Mouse (Mus musculus) limb, embryonic 12.5 days (tissue): ENCODE results near the gene Rabggta. TPM values are rescaled to one million over a fixed set of nuclear protein-coding genes. Genes with fewer than 3 reads are reported as not detected.
A peak's percentile ranks its signal among the peaks of the same experiment; 100 is the strongest.

Experiments
- ATAC-seq: fragments of 200-750 bp; cut with Nextera tagmentation; 2 replicates; pipeline ENCODE4 v1.8.0; 2017; ENCODE audit warnings: low read depth, moderate TSS enrichment; ENCODE audit not compliant: insufficient number of reproducible peaks, insufficient read depth, low FRiP score, low TSS enrichment
- H3K27ac ChIP-seq: fragments of 300-500 bp; sonication (generic); 2 replicates; pipeline ENCODE4 v1.5.1; 2016; ENCODE audit warnings: mild to moderate bottlenecking, moderate library complexity
- H3K27me3 ChIP-seq: fragments of 300-500 bp; sonication (generic); 2 replicates; pipeline ENCODE4 v1.6.1; 2016; ENCODE audit warnings: mild to moderate bottlenecking, moderate library complexity
- H3K36me3 ChIP-seq: fragments of 300-500 bp; sonication (generic); 2 replicates; pipeline ENCODE4 v1.6.1; 2016; ENCODE audit warnings: mild to moderate bottlenecking, moderate library complexity
- H3K4me1 ChIP-seq: fragments of 300-500 bp; sonication (generic); replicated peaks from 2 replicates; pipeline ENCODE4 v1.6.1; 2016
- H3K4me2 ChIP-seq: fragments of 300-500 bp; sonication (generic); 2 replicates; pipeline ENCODE4 v1.6.1; 2016; ENCODE audit warnings: mild to moderate bottlenecking, moderate library complexity
- H3K4me3 ChIP-seq: fragments of 300-500 bp; sonication (generic); replicated peaks from 2 replicates; pipeline ENCODE4 v1.5.1; 2016; ENCODE audit warnings: mild to moderate bottlenecking
- H3K9ac ChIP-seq: fragments of 300-500 bp; sonication (generic); replicated peaks from 2 replicates; pipeline ENCODE4 v1.6.1; 2016; ENCODE audit warnings: mild to moderate bottlenecking, moderate library complexity
- H3K9me3 ChIP-seq: fragments of 300-500 bp; sonication (generic); 2 replicates; pipeline ENCODE4 v1.6.1; 2016; ENCODE audit warnings: mild to moderate bottlenecking, moderate library complexity
- WGBS: fragments of 180-500 bp; shearing (Covaris S2); methylation state at CpG from one replicate; pipeline ENCODE4 v1.1.7; 2016; 5-methylcytosine and 5-hydroxymethylcytosine counted together
- polyA plus RNA-seq: library from polyadenylated mRNA; unstranded; fragments of >200 nt; fragmentation: Nextera tagmentation; extraction: Ambion mirVana; gene quantifications from 2 replicates; pipeline ENCODE4 v1.2.1, GENCODE M21; 2016

The Rabggta gene
- polyA plus RNA-seq, 1 experiment from 2014 or later = 29.0 TPM

GRCm38 (mm10) chr14:55730116-55730515 lies 8.1 kb upstream of the Rabggta start:
- Histone ChIP-seq H3K27me3 (no peaks in the 10 kb centered on the region; the same call in 1 of the 2 replicates), H3K4me1 (no peaks in the 10 kb centered on the region), H3K4me2 (no peak overlapping the region), H3K4me3 (no peak overlapping the region), H3K36me3 (no peaks in the 10 kb centered on the region), H3K9me3 (no peaks in the 10 kb centered on the region), H3K9ac (no peak overlapping the region), H3K27ac (no peak overlapping the region)
- ATAC-seq = no peak
- WGBS = 83% methylated on average over 7 of the region's 7 CpGs

DNA sequence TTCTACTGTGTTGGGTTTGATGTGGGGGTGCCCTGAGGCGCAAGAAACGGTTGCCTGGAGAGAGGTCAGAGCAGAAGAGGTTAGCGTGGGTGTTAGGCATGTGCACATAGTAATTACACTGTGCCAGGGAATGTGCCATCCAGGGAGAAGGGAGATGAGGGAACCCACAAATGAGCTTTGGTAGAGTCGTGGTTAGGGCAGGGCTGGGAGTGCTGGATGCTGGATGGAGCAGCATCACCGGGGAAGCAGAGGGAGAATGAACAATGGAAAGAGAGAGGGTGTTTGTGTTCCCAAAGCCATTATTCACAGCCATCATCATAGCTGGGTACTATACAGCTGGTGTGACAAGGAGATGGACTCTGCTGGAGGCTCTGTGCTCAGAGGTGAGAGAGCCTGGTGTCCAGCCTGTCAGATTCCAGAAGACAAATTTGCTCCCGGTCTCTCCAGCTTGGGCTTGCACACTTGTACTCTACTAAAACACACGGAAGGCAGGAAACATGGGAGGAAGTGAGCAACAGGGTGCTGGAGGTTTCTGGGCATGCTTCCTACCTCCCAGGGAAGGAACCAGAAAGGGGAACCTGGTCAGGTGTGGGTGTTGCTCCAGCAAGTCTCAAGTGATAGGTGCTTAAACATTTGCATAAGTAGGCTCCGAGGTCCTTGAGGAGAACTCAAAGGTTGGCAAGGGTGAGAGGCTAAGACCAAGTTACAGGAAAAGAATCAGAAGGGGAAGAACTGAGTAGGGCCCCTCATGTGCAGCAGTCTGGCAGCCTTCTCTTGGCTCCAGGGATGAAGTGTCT lies 6.0 kb upstream of the Rabggta start:
- 74% methylated on average over 8 of the region's 8 CpGs for whole genome bisulfite sequencing
- no peak for ATAC-seq

DNA sequence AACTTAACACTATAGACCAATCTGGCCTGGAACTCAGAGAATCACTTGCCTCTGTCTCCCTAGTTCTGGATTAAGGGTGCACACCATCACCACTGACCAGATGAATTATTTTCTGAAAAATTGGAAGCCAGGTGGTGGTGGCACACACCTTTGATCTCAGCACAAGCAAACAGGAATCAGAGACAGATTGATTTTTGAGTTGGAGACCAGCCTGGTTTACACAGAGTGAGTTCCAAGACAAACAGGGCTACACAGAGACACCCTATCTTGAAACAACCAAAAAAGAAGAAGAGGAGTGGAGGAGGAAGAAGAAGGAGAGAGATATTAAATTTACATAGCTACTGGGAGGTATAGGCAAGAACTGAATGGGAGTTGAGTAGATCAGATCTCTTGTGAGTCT lies 4.2 kb upstream of the Rabggta start:
- no peaks in the 10 kb centered on the region for H3K36me3 ChIP-seq
- no peak for ATAC-seq
- no peak overlapping the region for H3K9ac ChIP-seq
- H3K4me2 ChIP-seq = no peak overlapping the region
- no peak overlapping the region for H3K4me3 ChIP-seq
- H3K4me1 ChIP-seq = peaks cover 3% of the 10 kb centered on the region
- H3K27me3 ChIP-seq = no peaks in the 10 kb centered on the region
- H3K27ac ChIP-seq = no peak overlapping the region
- no peaks in the 10 kb centered on the region for H3K9me3 ChIP-seq

More for the DNA sequence above, 6.0 kb upstream of the Rabggta start:
- H3K27ac ChIP-seq = no peak overlapping the region
- H3K4me3 ChIP-seq = no peak overlapping the region
- no peaks in the 10 kb centered on the region for H3K36me3 ChIP-seq
- no peaks in the 10 kb centered on the region for H3K9me3 ChIP-seq
- H3K27me3 ChIP-seq = no peaks in the 10 kb centered on the region
- no peak overlapping the region for H3K9ac ChIP-seq
- no peak overlapping the region for H3K4me2 ChIP-seq
- H3K4me1 ChIP-seq = no peaks in the 10 kb centered on the region

DNA sequence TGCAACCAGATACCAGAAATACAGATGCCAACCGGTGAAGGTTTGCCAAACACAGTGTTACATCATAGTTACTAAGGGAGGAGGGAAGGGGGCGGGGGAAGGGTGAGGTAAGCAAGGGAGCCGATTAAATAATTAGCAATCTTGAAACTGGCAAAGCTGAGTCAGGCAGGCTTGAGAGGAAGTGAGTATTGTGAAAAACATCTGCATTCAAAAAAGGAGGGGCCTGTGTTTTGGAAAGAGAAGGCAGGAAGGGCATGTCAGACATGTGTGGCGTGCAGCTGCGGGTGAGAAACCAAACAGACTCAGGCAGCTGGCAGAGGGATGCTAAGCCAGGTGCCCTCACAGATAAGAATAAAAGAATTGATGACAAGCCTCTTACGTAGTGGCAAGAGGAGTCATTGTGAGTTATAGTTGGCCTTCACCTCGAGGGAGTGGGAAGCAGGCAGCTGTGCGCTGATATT lies 2.4 kb upstream of the Rabggta start:
- no peak for ATAC-seq
- H3K4me2 ChIP-seq = no peak overlapping the region
- no peaks in the 10 kb centered on the region for H3K9me3 ChIP-seq
- H3K9ac ChIP-seq = no peak overlapping the region
- no peak overlapping the region for H3K27ac ChIP-seq
- 70% methylated on average over 8 of the region's 8 CpGs for WGBS
- H3K4me3 ChIP-seq = no peak overlapping the region
- no peaks in the 10 kb centered on the region for H3K27me3 ChIP-seq
- peaks cover 9% of the 10 kb centered on the region for H3K4me1 ChIP-seq
- peaks cover 8% of the 10 kb centered on the region; the same call in 1 of the 2 replicates for H3K36me3 ChIP-seq

- no peaks in the 10 kb centered on the region for H3K9me3 ChIP-seq
- ATAC-seq = no peak
- peaks cover 9% of the 10 kb centered on the region for H3K4me1 ChIP-seq
- H3K36me3 ChIP-seq = peaks cover 13% of the 10 kb centered on the region
- H3K27me3 ChIP-seq = no peaks in the 10 kb centered on the region
- 92% methylated on average over 7 of the region's 7 CpGs for WGBS
- H3K27ac ChIP-seq = no peak overlapping the region
- H3K4me3 ChIP-seq = no peak overlapping the region
- no peak overlapping the region for H3K4me2 ChIP-seq
- H3K9ac ChIP-seq = no peak overlapping the region
These were observed 1.4 kb upstream of the Rabggta start for GRCm38 (mm10) chr14:55723433-55723832.

GRCm38 (mm10) chr14:55722438-55722945 lies 429 bp upstream of the Rabggta start:
- Histone ChIP-seq H3K9me3 (no peaks in the 10 kb centered on the region), H3K4me3 (peak overlapping the region; percentile 77), H3K36me3 (peaks cover 19% of the 10 kb centered on the region), H3K9ac (peak overlapping the region; percentile 70), H3K27ac (peak overlapping the region; percentile 78), H3K4me1 (peaks cover 9% of the 10 kb centered on the region), H3K4me2 (peak overlapping the region; percentile 67), H3K27me3 (no peaks in the 10 kb centered on the region)
- ATAC-seq = no peak
- WGBS = 54% methylated on average over 8 of the region's 8 CpGs

DNA sequence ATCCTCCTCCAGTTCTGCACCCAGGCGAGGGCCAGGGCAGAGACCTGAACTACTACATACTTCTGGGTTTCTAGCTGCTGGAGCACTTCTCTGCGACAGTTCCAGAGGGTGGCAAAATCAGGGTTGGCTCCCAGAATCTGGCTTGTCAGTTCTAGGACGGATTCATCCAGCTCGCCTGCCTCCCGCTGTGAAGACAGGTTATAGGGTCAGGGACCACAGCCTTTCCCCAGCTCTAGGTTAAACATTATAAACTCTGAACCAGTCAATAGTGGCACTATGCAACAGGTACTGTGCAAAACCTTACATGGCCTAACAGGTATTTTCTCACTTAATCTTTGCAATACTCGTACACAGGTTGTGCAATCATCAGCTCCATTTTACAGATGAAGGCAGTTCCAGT lies 987 bp downstream of the Rabggta start:
- H3K27me3 ChIP-seq = no peaks in the 10 kb centered on the region
- H3K36me3 ChIP-seq = peaks cover 34% of the 10 kb centered on the region
- WGBS = 78% methylated on average over 6 of the region's 6 CpGs
- no peak for ATAC-seq
- peak overlapping the region; percentile 77 for H3K4me3 ChIP-seq
- peak overlapping the region; percentile 70; the same call in 1 of the 2 replicates for H3K9ac ChIP-seq
- peaks cover 9% of the 10 kb centered on the region for H3K4me1 ChIP-seq
- H3K27ac ChIP-seq = no peak overlapping the region
- no peaks in the 10 kb centered on the region for H3K9me3 ChIP-seq
- H3K4me2 ChIP-seq = peak overlapping the region; percentile 67

DNA sequence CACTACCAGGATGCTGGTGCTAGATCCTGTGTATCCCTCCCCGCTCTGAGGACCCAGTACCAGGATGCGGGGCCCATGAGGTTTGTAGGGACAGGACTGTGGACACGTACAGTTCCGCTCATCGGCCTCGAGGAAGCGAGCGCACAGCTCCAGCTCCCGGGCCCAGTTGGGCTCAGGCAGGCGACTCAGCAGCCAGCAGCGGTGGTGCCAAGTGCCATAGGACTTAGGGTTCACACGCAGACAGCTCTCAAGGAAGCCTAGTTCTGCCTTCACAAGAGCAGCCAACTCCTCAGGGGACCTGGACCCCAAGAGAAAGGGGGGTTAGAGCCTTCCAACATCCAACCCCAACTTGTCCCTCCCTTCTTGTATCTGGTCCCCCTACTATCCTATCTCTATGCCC lies 1.4 kb downstream of the Rabggta start:
- Histone ChIP-seq H3K9ac (no peak overlapping the region), H3K9me3 (no peaks in the 10 kb centered on the region)
- 94% methylated on average over 12 of the region's 12 CpGs for WGBS

DNA sequence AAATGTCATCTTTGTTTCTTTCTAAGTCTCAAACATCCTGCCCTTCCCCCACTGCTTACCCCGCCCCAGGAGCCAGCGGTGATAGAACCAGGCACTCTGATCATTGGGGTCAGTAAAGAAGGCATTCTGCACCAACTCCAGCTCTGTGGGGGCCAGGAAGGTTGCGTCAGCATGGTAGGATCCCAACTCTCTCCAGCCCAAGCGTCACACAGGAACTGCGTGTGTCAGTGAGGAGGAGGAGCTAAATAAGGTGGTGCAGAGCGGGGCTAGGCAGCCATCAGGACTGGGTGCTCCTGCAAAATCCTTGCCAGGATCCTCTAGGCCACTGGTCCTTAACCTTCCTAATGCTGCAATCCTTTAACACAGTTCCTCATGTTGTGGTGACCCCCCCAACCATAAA lies 2.3 kb downstream of the Rabggta start:
- no peak for ATAC-seq
- no peak overlapping the region for H3K27ac ChIP-seq
- H3K4me3 ChIP-seq = no peak overlapping the region
- WGBS = 85% methylated on average over 6 of the region's 6 CpGs
- H3K9me3 ChIP-seq = no peaks in the 10 kb centered on the region
- no peak overlapping the region for H3K9ac ChIP-seq
- peaks cover 35% of the 10 kb centered on the region for H3K36me3 ChIP-seq
- H3K27me3 ChIP-seq = no peaks in the 10 kb centered on the region
- no peak overlapping the region for H3K4me2 ChIP-seq
- peaks cover 9% of the 10 kb centered on the region for H3K4me1 ChIP-seq

More for the DNA sequence above, 1.4 kb downstream of the Rabggta start:
- H3K27ac ChIP-seq = no peak overlapping the region
- peaks cover 35% of the 10 kb centered on the region for H3K36me3 ChIP-seq
- no peak overlapping the region for H3K4me3 ChIP-seq
- H3K4me1 ChIP-seq = peaks cover 9% of the 10 kb centered on the region
- no peaks in the 10 kb centered on the region for H3K27me3 ChIP-seq
- no peak for ATAC-seq
- H3K4me2 ChIP-seq = peak overlapping the region; percentile 67

DNA sequence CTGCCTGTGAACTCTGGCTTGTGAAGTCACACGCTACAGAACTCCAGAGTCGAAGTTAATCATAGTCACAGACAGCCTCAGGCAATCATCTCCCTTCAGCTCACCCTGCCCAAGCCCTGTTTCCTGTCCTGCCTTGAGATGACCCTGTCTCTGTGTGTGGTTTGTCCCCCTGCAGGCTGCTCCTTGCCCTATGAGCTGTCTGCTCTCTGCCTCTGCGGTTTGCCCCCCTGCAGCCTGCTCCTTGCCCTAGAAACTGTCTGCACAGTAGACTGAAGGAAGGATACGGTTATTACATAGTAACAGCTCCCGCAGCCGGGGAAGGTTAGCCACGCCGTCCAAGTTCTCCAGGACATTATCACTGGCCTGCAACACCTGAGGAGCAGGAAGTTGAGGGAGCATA lies 5.2 kb downstream of the Rabggta start:
- Histone ChIP-seq H3K27ac (no peak overlapping the region), H3K27me3 (peaks cover 21% of the 10 kb centered on the region), H3K4me1 (peaks cover 18% of the 10 kb centered on the region), H3K4me2 (no peak overlapping the region), H3K36me3 (peaks cover 35% of the 10 kb centered on the region), H3K4me3 (no peak overlapping the region), H3K9ac (no peak overlapping the region), H3K9me3 (no peaks in the 10 kb centered on the region)
- 76% methylated on average over 8 of the region's 8 CpGs for WGBS
- ATAC-seq = no peak

GRCm38 (mm10) chr14:55716271-55716670 lies 5.8 kb downstream of the Rabggta start:
- H3K27me3 ChIP-seq = peaks cover 28% of the 10 kb centered on the region
- H3K9ac ChIP-seq = no peak overlapping the region
- H3K4me2 ChIP-seq = no peak overlapping the region
- no peak for ATAC-seq
- H3K36me3 ChIP-seq = peaks cover 35% of the 10 kb centered on the region
- no peak overlapping the region for H3K27ac ChIP-seq
- no peaks in the 10 kb centered on the region for H3K9me3 ChIP-seq
- WGBS = 96% methylated on average over 6 of the region's 6 CpGs
- peaks cover 15% of the 10 kb centered on the region for H3K4me1 ChIP-seq
- H3K4me3 ChIP-seq = no peak overlapping the region
